Mouse (Mus musculus): ENCODE data around the gene Mageb4. TPM values are rescaled to one million over a fixed set of nuclear protein-coding genes. Genes with fewer than 3 reads are reported as not detected.

Gene Mageb4
- polyA plus RNA-seq (2017; shearing (Covaris generic)): not detected

GRCm38 (mm10) chrX:86304993-86305392, at the start of gene Mageb4:
TSS of gene Mageb4 (minus strand) at chrX:86305093.

Other genes with a start within 250 kb of the Mageb4 start
- not detected for gene Nr0b1, start 113.3 kb downstream of the Mageb4 start, polyA plus RNA-seq (2017; shearing (Covaris generic))